Mouse (Mus musculus) subcutaneous adipose tissue, adult 2 months (tissue): ENCODE data around the gene E2f1. TPM values are rescaled to one million over a fixed set of nuclear protein-coding genes. Genes with fewer than 3 reads are reported as not detected.

Source experiments
- polyA plus RNA-seq: library from polyadenylated mRNA; depleted of rRNA; stranded (reverse); fragments of >200 nt; gene quantifications from 2 replicates; pipeline ENCODE4 v1.2.3, GENCODE M21; 2012; ENCODE audit warnings: low replicate concordance; rRNA removed

The E2f1 gene
- 13.4 and 15.1 TPM in 2 replicates for polyA plus RNA-seq

DNA sequence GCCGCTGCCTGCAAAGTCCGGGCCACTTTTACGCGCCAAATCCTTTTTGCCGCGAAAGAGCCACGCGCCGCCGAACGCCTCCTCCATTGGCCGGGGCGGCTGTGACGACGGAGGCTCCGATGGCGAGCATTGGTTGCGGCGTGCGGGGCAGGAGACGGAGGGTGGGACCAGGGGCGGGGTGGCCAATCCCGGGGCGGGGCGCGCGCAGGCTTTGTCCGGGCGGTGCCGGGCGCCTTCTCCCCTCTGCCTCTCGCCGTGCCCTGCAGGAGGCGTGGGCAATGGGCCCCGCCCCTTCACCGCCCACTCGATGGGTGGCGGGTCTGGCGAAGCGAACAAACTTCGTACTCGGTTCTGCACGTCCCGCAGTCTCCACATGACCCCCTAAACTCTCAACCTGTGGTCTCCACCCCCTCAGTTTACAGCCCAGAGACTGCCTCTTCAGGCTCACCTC, at the start of gene E2f1:
E2f1 (minus strand) TSS at position 57 of the 451 bp plus-strand sequence.

DNA sequence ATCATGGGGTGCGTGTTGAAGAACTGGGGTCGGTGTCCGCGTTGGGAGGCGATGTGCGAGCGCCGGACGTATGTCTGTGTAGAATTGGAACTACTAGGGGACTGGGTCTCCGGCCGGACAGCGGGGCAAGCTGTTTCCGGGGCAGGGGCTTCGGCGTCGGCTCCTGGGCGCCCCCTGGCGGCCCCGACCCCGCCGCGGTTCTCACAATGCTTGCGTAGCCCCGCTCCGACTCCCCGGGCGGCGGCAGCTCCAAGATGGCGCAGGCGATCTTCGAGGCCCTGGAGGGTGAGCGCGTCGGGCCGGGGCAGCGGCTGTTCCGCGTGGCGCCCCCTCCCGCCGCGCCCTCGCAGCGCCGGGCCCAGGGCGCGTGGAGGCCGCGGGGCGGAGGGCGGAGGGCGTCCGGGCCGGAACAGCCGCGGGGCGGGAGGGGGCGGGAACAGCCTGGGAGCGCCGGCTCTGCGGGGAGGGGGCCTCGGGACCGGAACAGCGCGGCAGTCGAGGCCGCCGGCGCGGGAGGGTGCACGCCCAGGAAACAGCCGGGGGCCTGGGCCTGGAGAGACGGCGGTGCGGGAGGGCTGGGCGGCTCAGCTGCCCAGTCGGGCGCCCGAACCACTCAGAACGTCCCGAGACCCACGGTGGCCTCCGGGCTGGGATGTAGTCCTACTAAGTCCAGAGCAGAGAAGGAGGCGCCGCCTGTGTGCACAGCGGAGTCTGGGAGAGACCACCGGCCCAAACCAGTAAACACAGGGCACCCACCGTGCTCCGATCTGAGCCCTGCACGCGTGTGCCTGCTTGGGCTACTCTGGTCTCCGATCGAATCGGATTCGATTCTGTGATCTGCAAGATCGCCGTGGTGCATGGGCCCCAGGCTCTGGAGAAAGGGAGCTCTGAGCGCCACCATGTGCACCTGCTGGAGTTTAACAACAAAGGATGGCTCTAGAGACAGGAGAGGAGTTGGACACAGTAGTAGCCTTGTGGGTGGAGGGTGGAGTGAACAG, 43.7 kb upstream of the E2f1 start, which contains the start of the genes Zfp341 and 4930519P11Rik:
Zfp341 (plus strand) TSS at position 180 of the 998 bp plus-strand sequence.
4930519P11Rik (minus strand) TSS at position 320 of the 998 bp plus-strand sequence.

DNA sequence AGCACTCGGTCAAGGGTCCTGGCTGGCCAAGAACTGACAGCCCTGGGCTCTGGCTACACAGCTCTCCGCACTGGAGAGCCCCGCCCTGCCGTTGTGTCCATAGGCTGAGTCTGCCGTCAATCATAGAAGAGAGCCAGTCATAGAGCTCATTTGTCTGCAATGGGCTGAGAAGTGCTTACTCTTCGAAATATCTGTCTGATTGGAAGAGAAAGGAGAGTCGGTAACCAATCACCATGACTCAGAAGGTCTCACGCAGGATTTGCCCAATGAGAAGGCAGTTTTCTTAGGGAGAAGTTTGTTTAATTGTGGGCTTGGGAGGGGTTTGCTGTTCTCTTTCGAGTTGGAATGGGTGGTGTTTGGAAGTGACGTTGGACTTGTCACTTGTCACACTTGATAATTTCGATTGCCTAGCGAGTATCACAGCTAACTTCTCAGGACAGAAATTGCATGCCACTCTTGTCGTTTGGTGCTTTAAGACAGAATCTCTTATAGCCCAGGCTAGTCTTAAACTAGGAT, 34.0 kb upstream of the E2f1 start, which contains the start of gene Pxmp4:
Pxmp4 (minus strand) TSS at position 71 of the 516 bp plus-strand sequence.

DNA sequence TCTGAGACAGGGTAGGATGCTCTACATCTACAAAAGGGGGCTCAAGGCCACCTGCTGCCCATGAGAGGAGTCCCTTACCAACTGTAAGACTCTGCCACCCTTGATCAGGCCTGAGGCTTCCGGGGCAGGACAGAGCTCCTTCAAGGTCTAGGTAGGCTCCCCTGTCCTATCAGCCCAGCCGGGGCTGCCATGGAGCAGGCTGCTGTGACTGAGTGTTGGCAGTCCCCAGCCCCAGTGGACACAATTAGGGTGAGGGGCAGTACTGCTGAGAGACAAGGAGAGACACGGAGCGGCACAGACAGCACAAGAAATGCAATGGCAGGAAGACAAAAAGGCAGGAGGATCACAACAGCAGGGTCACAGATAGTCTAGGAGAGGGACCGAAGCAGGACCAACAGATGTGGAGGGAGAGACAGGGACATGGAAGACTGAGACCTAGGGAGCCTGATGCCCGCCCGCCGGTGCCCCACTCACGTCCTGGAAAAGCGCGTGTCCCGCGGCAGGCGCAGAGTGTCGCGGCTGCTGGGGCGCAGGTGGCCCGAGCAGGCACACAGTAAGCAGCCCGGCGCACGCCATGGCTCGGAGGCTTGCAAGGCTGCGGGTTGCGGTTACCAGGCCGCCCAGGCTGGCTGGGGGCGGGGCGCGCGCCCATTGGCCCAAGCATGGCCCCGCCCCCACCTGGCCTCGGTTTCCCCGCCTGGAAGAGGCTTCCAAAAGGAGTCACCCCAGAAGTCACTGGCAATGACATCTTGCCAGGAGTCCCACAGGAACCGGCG, 11.2 kb downstream of the E2f1 start, which contains the start of gene Necab3:
Necab3 (minus strand) TSS at position 627 of the 776 bp plus-strand sequence.

DNA sequence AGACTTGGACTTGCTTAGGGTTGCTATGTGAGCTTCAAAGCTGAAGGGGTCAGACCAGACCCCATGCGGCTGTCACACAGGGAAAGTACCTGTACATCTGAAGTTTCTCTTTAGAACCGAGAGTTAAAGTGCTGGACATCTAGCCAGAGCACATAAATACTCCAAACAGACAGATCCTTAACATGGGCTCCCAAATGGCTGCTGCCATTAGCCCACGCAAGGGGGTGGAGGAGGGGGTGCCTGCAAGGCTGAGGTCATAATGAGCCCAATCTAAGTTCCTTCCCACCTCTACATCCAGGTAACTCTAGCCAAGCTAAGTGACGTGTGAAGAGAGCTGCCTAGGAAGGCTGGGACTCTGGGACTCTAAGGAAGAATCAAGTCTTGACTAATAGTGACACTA, 18.2 kb downstream of the E2f1 start, which contains the start of gene Actl10:
Actl10 (plus strand) TSS at position 301 of the 400 bp plus-strand sequence.

DNA sequence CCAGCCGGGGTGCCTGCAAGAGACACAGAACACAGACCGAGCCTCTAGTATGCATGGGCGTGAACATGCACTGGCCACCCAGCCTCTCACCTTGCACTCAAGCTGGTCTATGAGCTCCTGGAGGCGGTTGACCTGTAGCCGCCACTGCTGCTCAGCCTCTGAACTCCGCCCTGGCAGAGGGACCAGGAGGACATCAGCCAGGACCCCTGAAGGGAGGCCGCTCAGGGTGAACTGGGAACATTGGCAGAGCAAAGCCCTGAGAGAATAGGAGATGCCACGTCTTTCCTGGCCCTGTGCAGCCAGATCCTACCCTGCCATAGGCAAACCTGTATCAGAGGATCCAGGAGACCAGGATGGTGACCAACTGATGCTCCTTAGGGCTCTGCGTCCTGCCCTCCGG, 23.0 kb downstream of the E2f1 start, which contains the start of gene 1700003F12Rik:
1700003F12Rik (plus strand) TSS at position 375 of the 400 bp plus-strand sequence.

Other genes with a start within 250 kb of the E2f1 start
- 11.2 and 12.8 TPM in 2 replicates for gene Cdk5rap1, start 196.9 kb downstream of the E2f1 start, polyA plus RNA-seq
- gene Snta1, start 161.8 kb downstream of the E2f1 start, polyA plus RNA-seq, result 25.8 and 67.9 TPM in 2 replicates
- 11.2 and 20.3 TPM in 2 replicates for gene Cbfa2t2, start 133.4 kb downstream of the E2f1 start, polyA plus RNA-seq
- gene 1700003F12Rik, start 22.8 kb downstream of the E2f1 start, polyA plus RNA-seq, result 0.77 and 1.5 TPM in 2 replicates
- gene Actl10, start 18.1 kb downstream of the E2f1 start, polyA plus RNA-seq, result not detected in 2 replicates
- 1.6 and 8.0 TPM in 2 replicates for gene Necab3, start 11.0 kb downstream of the E2f1 start, polyA plus RNA-seq
- 60.5 and 151 TPM in 2 replicates for gene Pxmp4, start 33.8 kb upstream of the E2f1 start, polyA plus RNA-seq
- gene Zfp341, start 43.4 kb upstream of the E2f1 start, polyA plus RNA-seq, result 4.0 and 6.1 TPM in 2 replicates
- 0.57 and 0.87 TPM in 2 replicates for gene 4930519P11Rik, start 43.5 kb upstream of the E2f1 start, polyA plus RNA-seq
- 118 and 161 TPM in 2 replicates for gene Chmp4b, start 81.8 kb upstream of the E2f1 start, polyA plus RNA-seq
- gene Gm14214, start 200.1 kb upstream of the E2f1 start, polyA plus RNA-seq, result not detected in 2 replicates
- gene Raly, start 221.2 kb upstream of the E2f1 start, polyA plus RNA-seq, result 155 and 533 TPM in 2 replicates
- gene a, start 221.5 kb upstream of the E2f1 start, polyA plus RNA-seq, result 4.7 TPM in 1 of 2 replicates, not detected in the other